Mouse (Mus musculus): ENCODE measurements around the gene Pam16.
"Not testable (repeated sequence)": the region's sequence is repeated elsewhere in the genome, so short reads cannot be mapped to it uniquely, and the experiment has no call there.

Gene Pam16

DNA sequence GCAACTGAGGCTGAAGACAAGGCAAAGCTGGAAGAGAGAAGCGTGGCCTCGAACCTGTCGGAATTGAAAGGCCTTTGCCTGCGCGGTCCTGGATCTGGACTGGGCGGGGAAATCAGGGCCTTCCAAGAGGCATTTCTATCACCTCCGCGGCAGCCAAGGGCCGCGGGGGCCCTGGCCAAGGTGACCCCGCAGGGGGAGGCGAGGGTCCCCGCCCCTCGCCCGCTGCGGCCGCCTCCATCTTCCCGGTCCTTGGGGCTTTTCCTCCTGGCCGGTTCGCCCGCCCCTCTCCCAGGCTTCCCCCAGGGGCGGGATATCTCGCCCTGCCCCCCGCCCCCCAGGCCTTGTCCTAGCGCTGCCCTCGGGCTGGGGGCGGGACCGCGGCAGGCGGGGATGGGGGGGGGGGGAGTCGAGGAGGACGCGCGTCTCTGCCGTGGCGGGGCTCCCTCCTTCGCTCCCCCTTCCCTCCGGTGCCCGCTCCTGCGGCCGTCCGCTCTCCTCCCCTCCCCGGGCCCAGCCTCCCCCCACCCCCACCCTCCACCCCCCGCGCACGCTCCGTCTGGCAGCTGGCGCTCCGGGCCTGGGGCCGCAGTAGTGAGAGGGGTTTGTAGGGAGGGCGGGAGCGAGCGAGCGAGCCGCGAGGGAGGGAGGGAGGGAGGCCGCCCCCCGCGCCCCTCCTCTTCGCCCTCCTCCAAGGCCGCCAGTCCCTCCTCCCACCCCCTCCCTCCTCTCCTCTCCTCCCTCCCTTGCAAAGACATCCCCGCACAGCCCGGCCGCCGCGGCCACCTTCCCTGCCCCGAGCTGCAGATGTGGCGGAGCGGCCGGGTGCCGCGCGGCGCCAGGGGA, 30.6 kb downstream of the Pam16 start, which contains the start of gene Glis2:
TSS of gene Glis2 (plus strand) at position 743 of the 843 bp plus-strand sequence.
- in situ Hi-C loops (cut with MboI, MseI): no loop called here

DNA sequence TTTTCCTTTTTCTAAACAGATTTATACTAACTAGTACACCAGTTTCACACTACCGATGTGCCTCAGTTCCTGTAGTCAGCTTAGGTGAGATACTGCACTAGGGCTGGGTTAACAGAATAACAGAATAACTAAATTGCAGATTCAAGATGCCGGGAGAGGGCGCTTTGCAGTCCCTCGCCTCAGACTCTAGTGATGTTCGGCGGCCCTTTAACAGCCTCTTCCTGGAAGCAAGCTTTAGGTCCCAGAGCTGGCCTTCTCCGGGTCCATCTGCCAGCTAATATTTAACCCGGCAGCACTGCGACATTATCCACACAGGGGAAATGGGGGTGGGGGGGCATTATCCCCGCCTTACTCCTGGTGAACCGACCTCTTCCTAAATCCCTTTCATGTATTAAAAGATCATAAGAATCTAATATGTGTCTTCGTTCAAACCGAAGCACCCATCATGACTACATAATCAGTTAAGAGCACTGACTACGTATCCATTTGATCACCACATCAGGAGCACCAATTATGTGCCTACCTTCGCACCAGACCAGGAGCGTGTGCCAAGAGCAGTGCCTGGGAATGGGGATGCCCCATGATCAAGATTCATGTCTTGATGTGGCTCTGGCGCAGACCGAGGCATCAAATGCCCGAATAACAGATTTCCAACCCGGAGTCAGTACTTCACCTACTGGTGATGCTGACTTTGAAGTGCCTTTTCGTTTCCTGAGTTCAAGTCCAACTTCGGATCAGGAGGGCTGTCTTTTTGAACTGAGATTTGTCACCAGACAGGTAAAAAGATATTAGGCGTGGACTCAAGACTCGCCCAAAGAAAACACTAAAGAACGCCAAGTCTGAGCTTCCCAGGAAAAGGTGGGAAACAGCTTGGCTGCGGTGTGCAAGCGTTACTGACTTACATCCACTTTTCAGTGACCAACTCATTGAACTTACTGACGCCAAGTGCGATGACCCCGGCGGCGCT, 31.6 kb downstream of the Pam16 start:
- in situ Hi-C loops (cut with MboI, MseI): no loop called here

DNA sequence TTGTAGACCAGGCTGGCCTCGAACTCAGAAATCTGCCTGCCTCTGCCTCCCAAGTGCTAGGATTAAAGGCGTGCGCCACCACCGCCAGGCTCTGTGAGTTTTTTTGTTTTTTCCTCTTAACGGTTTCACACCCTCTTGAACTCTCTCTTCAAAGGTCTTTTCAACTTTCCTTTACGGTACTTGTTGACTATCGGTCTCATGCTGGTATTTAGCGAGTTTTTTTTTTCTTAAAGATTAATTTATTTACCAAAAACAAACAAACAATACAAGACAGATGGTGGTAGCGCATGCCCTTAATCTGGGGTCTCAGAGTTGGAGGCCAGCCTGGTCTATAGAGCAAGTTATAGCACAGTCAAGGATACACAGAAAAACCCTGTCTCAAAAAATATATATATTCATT, 34.6 kb downstream of the Pam16 start:
- in situ Hi-C loops (cut with MboI, MseI): no loop called here

DNA sequence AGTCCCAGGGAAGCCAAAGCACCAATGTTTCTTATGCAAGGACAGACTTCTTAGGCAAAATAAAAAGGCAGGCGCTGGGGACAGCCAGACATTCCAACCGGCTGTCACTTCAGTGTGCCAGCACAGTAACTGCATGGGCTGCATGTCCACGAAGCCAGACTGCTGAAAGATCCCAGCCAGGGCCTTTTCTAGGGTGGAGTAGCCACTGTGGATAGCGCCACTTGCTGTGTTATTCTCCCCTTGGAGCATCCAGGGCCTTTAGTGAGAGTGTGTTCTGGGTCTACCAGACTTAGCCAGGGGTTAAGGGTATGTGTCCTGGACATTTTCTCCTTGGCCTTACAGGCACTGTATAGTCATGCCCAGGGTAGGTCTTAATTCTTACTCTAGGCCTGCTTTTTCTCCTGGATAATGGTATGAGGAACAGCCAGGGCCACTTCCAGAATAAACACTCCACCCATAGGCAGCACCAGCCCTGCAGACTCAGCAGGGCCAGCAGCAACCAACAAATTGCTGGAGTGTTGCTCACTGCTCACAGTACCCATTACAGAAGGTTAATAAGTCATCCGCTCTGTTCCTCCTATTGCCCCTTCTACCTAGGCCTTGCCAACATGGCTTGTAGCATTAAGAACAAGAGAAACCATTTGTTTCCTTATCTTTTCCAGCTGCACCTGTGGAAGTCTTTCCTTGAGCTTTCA, 37.1 kb downstream of the Pam16 start:
- in situ Hi-C loops (cut with MboI, MseI): no loop called here

DNA sequence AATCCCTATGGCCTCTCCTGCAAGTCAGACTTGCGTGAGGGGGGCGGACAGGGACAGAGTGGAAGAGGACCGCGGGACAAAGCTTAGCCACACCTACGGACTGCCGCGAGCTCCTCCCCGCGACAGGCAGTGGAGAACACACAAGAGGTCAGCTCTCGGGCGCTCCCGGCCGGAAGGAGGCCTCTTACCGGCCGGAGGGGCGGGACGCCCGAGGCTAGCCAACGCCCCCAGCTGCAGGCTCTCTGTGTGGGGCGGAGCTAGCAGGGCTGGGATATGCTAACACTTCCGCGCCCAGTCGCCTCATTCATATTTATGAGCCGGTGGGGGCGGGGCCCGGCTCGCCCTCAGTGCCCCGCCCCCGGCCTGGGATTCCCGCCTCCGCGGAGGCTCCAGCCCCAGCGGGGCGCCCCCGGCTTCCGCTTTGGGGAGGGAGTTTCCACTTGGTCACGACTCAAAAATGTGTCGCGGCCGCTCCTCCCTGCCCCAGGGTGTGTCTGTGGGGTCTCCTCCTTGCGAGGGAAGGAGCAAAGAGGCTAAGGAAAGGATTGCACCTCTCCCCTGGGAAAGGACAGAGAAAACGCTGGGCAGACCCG, 38.2 kb downstream of the Pam16 start:
- in situ Hi-C loops (cut with MboI, MseI): no loop called here

DNA sequence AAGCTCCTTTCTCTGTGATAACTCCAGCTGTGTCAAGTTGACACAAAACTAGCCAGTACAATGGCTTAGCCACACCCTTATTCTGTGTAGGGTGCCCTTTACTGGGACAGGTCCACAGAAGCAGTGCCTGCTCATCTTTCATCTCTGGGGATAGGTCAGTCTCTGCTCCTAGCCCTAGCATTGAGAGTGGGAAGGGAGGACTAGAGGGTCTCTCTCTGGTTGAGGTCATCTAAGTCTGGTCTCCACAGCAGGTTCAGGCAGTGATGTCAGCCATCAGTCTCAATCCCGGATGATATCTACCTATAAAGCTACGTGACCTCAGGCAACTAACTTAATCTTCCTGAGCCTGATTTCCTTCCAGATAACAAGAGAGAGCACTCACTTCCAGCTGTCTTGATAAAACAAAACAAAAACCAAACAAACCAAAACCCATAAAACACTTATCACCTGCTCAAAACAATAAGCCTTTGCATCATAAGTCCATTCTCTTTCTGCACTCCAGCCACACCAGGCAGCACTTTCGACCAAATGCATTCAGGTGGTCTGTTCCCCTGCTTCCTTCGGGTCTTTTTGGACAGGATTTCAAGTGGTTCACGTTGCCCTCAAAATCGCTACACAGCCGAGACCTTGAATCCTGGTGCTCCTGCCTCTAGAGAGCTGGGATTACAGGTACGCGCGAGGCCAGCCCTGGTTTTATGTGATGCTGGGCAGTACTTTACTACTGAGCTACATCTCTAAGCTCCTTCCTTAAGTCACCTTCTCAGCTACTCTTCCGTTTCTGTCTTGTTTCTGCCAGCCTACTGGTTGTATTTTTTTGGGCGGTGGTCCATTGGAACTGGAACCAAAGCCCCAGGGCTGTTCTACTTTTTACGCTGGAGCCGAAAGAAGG, 38.9 kb downstream of the Pam16 start:
- in situ Hi-C loops (cut with MboI, MseI): no loop called here

DNA sequence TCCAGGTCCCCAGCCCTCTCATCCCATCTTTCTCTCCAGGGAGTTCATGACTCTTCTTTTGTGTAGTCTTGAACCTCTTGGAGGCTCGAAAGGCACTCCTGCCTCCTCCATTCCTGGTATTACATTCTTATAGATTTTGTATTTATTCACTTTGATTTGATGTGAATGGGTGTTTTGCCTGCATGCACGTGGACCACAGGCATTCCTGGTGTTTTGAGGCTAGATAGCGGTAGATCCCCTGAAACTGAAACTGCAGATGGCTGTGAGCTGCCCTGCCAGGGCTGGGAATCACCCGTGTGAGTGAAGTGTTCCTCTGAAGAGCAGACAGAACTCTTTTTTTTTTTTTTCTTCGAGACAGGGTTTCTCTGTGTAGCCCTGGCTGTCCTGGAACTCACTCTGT, 40.4 kb downstream of the Pam16 start:
- in situ Hi-C loops (cut with MboI, MseI): no loop called here

DNA sequence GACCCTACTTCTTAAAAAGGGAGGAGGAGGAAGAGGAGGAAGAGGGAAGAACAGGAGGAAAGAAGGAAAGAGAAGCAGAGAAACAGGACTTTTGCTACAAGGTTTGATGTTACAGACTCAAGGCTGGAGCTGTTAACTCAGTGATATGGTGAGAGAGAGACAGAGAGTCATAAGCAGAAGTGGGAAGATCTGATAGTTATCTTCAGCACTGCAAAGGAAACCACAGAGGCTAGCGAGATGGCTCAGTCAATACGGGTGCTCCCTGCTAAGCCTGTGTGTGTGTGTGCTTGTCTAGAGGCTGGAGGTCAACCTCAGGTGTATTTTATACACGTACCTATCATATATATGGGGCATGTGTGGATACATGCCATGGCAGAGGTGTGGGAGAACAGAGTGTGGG, 41.0 kb downstream of the Pam16 start:
- in situ Hi-C loops (cut with MboI, MseI): no loop called here

DNA sequence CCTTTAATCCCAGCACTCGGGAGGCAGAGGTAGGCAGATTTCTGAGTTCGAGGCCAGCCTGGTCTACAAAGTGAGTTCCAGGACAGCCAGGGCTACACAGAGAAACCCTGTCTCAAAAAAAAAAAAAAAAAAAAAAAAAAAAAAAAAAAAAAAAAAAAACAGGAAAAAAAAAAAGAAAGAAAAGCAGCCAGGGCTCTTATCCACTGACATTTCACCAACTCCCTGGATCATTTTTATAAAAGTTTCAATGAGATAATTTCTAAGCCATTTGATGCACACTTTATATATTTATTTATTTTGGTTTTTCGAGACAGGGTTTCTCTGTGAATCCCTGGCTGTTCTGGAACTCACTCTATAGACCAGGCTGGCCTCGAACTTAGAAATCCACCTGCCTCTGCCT, 43.6 kb downstream of the Pam16 start:
- in situ Hi-C loops (cut with MboI, MseI): not testable (repeated sequence)

DNA sequence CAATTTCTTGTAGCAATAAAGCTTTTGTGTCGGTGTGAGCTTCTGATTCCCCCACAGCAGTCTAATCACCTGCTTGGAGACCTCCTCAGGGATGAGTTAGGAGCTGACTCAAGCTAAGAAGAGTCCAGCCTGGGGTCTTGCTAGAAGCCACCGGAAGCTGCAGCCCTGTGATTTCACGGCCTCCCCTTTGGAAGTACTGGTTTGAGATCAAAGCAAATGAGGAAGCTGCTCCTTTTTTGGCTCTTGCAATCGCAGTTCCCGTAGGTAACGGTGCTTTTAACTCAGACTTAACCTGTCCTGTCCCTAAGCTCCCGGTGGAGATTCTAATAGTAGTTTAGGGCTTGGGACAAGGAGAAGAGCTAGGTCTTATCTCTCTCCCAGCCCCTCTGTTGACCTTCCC, 46.2 kb downstream of the Pam16 start:
- in situ Hi-C loops (cut with MboI, MseI): no loop called here

DNA sequence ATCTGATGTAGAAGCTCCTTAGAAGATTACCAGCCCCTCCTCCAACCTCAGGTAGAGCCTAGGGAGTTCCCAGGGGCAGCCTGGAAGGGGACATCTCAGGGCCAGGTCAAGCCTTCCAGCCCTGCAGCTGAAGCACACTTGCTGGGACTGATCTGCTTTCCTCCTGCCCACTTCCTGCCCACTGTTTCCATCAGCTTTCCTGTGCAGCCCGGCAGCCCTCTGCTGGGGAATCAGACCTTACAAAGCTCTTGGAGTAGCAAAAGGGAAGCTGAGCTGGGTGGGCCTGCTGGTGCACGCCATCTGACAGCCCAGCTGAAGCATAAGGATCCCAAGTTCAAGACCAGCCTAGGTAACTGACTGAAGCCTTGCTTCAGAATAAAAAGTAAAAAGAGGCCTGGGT, 47.9 kb downstream of the Pam16 start:
- in situ Hi-C loops (cut with MboI, MseI): no loop called here

DNA sequence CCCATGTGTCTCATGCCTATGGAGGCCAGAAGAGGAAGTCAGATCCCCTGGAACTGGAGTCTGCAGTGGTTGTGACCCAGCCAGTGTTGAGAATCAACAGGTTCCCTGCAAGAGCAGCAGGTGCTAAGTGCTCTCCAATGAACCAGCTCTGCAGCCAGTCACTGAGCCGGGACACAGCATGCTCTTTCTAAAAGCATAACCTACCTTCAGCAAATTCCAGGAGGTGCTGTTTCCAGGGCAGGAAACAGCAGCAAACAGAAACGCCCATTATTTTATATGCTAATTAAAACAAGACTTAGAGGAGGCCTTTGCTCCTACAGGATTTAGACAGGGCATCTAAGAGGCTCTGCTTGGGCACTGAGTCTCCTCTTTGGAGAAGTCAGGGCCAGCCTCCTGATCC, 48.8 kb downstream of the Pam16 start:
- in situ Hi-C loops (cut with MboI, MseI): no loop called here

DNA sequence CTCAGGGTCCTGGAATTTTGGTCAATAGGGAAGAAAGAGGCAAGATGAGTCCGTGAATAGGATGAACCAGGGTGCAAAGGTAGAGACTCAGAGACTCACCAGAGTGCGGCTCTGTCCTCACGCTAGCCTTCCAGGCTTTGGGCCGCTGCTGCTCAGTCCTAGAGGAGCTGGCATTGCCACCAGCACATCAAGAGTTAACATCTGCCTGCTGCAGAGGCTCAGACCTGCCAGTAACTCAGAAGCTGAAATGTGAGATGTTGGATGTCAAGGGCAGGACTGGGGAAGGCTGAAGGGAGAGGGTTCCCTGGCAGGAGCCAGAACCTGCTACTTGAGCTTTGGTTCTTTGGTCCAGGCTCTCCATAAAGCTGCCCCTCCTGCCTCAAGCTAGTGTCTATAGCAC, 54.1 kb downstream of the Pam16 start:
- in situ Hi-C loops (cut with MboI, MseI): loop anchor here (5.0 kb wide), 1 partner anchor 42 kb away; no protein-coding TSS in a partner anchor

DNA sequence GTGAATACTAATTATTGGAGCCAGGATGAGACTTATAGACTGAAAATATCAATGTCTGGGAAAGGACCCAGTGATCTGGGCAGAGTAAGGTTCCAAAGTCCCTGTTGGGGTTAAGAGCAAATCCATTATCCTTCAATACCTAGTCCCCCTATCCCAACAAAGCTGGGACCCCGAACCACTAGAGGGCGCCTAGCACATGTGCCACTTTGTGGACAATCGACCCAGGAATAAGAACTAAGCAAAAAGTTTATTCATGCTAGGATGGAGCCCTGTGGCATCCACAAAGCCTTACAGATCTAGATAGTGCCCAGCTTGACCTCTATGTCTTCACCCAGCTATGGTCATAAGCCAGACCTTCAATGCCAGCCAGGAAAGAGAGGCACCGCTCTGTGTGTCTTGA, 56.9 kb downstream of the Pam16 start:
- in situ Hi-C loops (cut with MboI, MseI): no loop called here

All from T-helper 17 cell (primary cell).